Mouse (Mus musculus): Measurements from ENCODE around the gene Lrrc46.

DNA sequence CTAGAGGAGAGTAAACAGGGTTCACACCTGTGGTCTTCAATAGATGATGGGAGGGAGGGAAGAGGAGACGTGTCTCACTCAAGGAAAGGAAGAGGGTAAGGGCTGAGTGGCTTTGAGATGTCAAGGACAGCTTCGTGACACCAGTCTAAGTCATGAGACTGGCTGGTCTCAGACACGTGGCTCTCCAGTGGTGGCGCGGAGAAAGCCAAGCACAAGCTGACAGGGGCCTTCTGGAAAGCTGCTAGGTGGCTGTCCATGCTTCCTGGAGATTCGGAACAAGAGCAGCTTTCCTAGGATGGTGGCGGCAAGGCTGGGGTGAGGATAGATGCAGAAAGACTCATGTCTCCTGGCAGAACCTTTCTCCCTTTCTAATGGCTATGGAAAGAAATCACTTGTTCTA, 2.3 kb downstream of the Lrrc46 start:
- TF ChIP-seq CTCF (IDR thresholded peaks at IDR 0.05; ENCODE audit: borderline replicate concordance, control insufficient read depth, extremely low read depth, insufficient read depth, low read length, poor library complexity) (no peak), POLR2A (IDR thresholded peaks at IDR 0.05; ENCODE audit: control insufficient read depth, extremely low read depth, insufficient read depth, low read length, poor library complexity) (no peak)

Measured in thymus, adult 2 months (tissue).